Mouse (Mus musculus) left cerebral cortex, postnatal 25 days (tissue): ENCODE results near the gene Gucy1b2. TPM values are rescaled to one million over a fixed set of nuclear protein-coding genes. Genes with fewer than 3 reads are reported as not detected.

ENCODE experiments used
- DNase-seq, 2 experiments: peaks; one replicate each; pipeline ENCODE4 v3.0.0; 2022; ENCODE audit warnings: low spot score in 2 of 2, mixed read lengths in 1 of 2
- intact Hi-C: fragments of 180-260 bp; cut with DNase I; formaldehyde crosslinking; loops from one replicate; pipeline ENCODE4 v1.15.1; 2025
- total RNA-seq, 2 experiments: library from RNA; stranded (reverse); gene quantifications; 2 replicates each; pipeline ENCODE4 v1.2.3; 2021

Gene Gucy1b2
- total RNA-seq, 2 experiments from 2014 or later: 0.39 to 0.55 TPM

- no peak for DNase-seq
- intact Hi-C loops: loop anchor here (10.0 kb wide), 1 partner anchor 386 kb away; no protein-coding TSS in a partner anchor
Measured at GRCm38 (mm10) chr14:62450706-62451105, 5.4 kb downstream of the Gucy1b2 start.

- DNase-seq: no peak
- intact Hi-C loops: no loop called here
Measured at GRCm38 (mm10) chr14:62447214-62447548, 8.9 kb downstream of the Gucy1b2 start.

- intact Hi-C loops: no loop called here
- DNase-seq: no peak
Measured at GRCm38 (mm10) chr14:62446385-62447213, 9.5 kb downstream of the Gucy1b2 start.

GRCm38 (mm10) chr14:62443840-62444430 is 12.2 kb downstream of the Gucy1b2 start:
- DNase-seq: no peak
- intact Hi-C loops: no loop called here

GRCm38 (mm10) chr14:62442971-62443370 is 13.1 kb downstream of the Gucy1b2 start:
- no peak for DNase-seq
- intact Hi-C loops: no loop called here

- DNase-seq: no peak
- intact Hi-C loops: no loop called here
Measured at GRCm38 (mm10) chr14:62440036-62440435, 16.1 kb downstream of the Gucy1b2 start.

- no peak for DNase-seq
- intact Hi-C loops: no loop called here
Measured at GRCm38 (mm10) chr14:62438236-62438635, 17.9 kb downstream of the Gucy1b2 start.

- intact Hi-C loops: no loop called here
- DNase-seq: no peak
Measured at GRCm38 (mm10) chr14:62437806-62438205, 18.3 kb downstream of the Gucy1b2 start.

- intact Hi-C loops: no loop called here
- DNase-seq: no peak
Measured at GRCm38 (mm10) chr14:62425277-62425691, 30.8 kb downstream of the Gucy1b2 start.

GRCm38 (mm10) chr14:62422265-62422664 is 33.8 kb downstream of the Gucy1b2 start:
- no peak for DNase-seq
- intact Hi-C loops: no loop called here

GRCm38 (mm10) chr14:62417501-62417900 is 38.6 kb downstream of the Gucy1b2 start:
- peak in 1 of 2 experiments; percentile 67 for DNase-seq

GRCm38 (mm10) chr14:62416742-62417134 is 39.4 kb downstream of the Gucy1b2 start:
- peak; percentile 11 to 48 for DNase-seq
- intact Hi-C loops: no loop called here

More at GRCm38 (mm10) chr14:62417501-62417900, 38.6 kb downstream of the Gucy1b2 start:
- intact Hi-C loops: no loop called here

GRCm38 (mm10) chr14:62416007-62416741 is 39.9 kb downstream of the Gucy1b2 start:
- intact Hi-C loops: no loop called here
- DNase-seq: peak in 1 of 2 experiments; percentile 41

- intact Hi-C loops: no loop called here
- no peak for DNase-seq
Measured at GRCm38 (mm10) chr14:62395346-62395745, 60.7 kb downstream of the Gucy1b2 start.

GRCm38 (mm10) chr14:62392754-62393153 is 63.3 kb downstream of the Gucy1b2 start:
- DNase-seq: no peak
- intact Hi-C loops: no loop called here

GRCm38 (mm10) chr14:62389729-62390536 is 66.2 kb downstream of the Gucy1b2 start:
- intact Hi-C loops: loop anchor here (1.0 to 2.0 kb wide), 2 partner anchors 65 to 709 kb away; no protein-coding TSS in a partner anchor

GRCm38 (mm10) chr14:62389064-62389728 is 66.9 kb downstream of the Gucy1b2 start:
- DNase-seq: peak; percentile 44 to 92
- intact Hi-C loops: loop anchor here (1.0 to 2.0 kb wide), 2 partner anchors 66 to 708 kb away; no protein-coding TSS in a partner anchor

More at GRCm38 (mm10) chr14:62389729-62390536, 66.2 kb downstream of the Gucy1b2 start:
- peak in 1 of 2 experiments; percentile 6 for DNase-seq

- intact Hi-C loops: no loop called here
- DNase-seq: no peak
Measured at GRCm38 (mm10) chr14:62383786-62384299, 72.2 kb downstream of the Gucy1b2 start.

GRCm38 (mm10) chr14:62383109-62383508 is 73.0 kb downstream of the Gucy1b2 start:
- intact Hi-C loops: no loop called here
- DNase-seq: no peak
